Mouse (Mus musculus) stomach, postnatal 0 days (tissue): ENCODE results near the gene Hist1h3i. TPM values are rescaled to one million over a fixed set of nuclear protein-coding genes. Genes with fewer than 3 reads are reported as not detected.
A peak's percentile ranks its signal among the peaks of the same experiment; 100 is the strongest.
"Not testable (repeated sequence)": the region's sequence is repeated elsewhere in the genome, so short reads cannot be mapped to it uniquely, and the experiment has no call there.

ENCODE experiments used
- ATAC-seq: fragments of 200-750 bp; cut with Nextera tagmentation; 2 replicates; pipeline ENCODE4 v1.8.0; 2017; ENCODE audit not compliant: low FRiP score, low TSS enrichment
- DNase-seq: peaks from one replicate; pipeline ENCODE4 v3.0.0-alpha.2; 2016; ENCODE audit warnings: low spot score
- H3K27ac ChIP-seq: fragments of 300-500 bp; sonication (generic); replicated peaks from 2 replicates; pipeline ENCODE4 v1.5.1; 2014; ENCODE audit warnings: mild to moderate bottlenecking, control low read depth
- H3K27me3 ChIP-seq: fragments of 300-500 bp; sonication (generic); 2 replicates; pipeline ENCODE4 v1.6.1; 2014; ENCODE audit warnings: low read length; ENCODE audit not compliant: control insufficient read depth, insufficient read depth
- H3K36me3 ChIP-seq: fragments of 300-500 bp; sonication (generic); 2 replicates; pipeline ENCODE4 v1.6.1; 2014; ENCODE audit warnings: low read length, mixed read lengths; ENCODE audit not compliant: control insufficient read depth, insufficient read depth
- H3K4me1 ChIP-seq: fragments of 300-500 bp; sonication (generic); replicated peaks from 2 replicates; pipeline ENCODE4 v1.6.1; 2014; ENCODE audit warnings: antibody characterized with exemption; ENCODE audit not compliant: control insufficient read depth, insufficient read depth
- H3K4me2 ChIP-seq: fragments of 300-500 bp; sonication (generic); replicated peaks from 2 replicates; pipeline ENCODE4 v1.6.1; 2014; ENCODE audit warnings: low read depth, mild to moderate bottlenecking, control low read depth, moderate library complexity
- H3K4me3 ChIP-seq: fragments of 300-500 bp; sonication (generic); 2 replicates; pipeline ENCODE4 v1.5.1; 2014; ENCODE audit warnings: low read depth, low read length, control low read depth
- H3K9ac ChIP-seq: fragments of 300-500 bp; sonication (generic); 2 replicates; pipeline ENCODE4 v1.6.1; 2014; ENCODE audit warnings: mild to moderate bottlenecking, low read length, control low read depth, mixed read lengths
- H3K9me3 ChIP-seq: fragments of 300-500 bp; sonication (generic); 2 replicates; pipeline ENCODE4 v1.6.1; 2016; ENCODE audit warnings: low read length; ENCODE audit not compliant: control insufficient read depth
- CTCF ChIP-seq: IDR thresholded peaks from 2 replicates; pipeline ENCODE4 v1.5.1; 2016; ENCODE audit warnings: antibody characterized with exemption, low read depth, mild to moderate bottlenecking, moderate library complexity
- EP300 ChIP-seq: optimal IDR thresholded peaks from 2 replicates; pipeline ENCODE3; 2016; ENCODE audit warnings: antibody characterized with exemption
- WGBS: fragments of 180-500 bp; shearing (Covaris S2); extraction: QIAGEN DNeasy Blood & Tissue Kit; methylation state at CpG from one replicate; pipeline ENCODE4 v1.1.7; 2014; 5-methylcytosine and 5-hydroxymethylcytosine counted together
- microRNA-seq: library from miRNA; unstranded; fragments of <30 nt; microRNA quantifications from one replicate; pipeline ENCODE4, GENCODE M21; 2016
- polyA plus RNA-seq: library from polyadenylated mRNA; unstranded; fragments of >200 nt; fragmentation: Nextera tagmentation; extraction: Ambion mirVana; gene quantifications from 2 replicates; pipeline ENCODE4 v1.2.1, GENCODE M21; 2015

The Hist1h3i gene
- polyA plus RNA-seq, 1 experiment from 2014 or later, result 44.3 TPM

DNA sequence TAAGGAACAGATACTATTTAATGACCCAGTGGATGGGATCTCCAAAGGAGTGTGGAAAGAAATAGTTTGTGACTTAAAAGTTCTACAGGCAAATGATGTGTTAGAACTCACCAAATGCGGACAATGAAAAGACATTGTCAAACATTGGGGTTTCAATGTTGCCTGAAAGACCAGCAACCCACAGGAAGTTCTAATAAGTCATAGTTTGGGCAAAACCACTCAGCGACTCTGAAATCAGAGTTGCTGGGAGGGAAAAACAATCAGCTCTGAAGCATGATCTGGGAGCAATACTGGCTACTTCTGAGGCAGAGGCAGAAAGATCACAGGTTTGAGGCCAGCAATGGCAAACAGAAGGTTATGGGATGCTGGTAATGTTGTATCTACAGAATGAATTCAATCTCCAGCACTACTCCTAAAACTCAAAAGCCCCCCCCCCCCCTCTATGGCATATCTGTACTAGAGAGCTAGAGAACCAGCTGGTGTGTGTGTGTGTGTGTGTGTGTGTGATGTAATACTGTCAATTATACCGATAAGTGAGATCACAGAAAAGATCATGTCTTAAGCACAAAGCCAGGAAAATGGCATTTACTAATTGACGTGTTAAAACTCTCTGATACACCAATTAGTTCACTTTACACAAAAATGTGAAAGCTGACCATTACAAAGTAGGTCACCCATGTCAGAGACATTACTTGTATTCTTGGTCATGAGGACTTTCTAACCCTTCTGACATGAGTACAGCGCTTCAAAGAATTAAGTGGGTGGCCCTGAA lies 33.6 kb downstream of the Hist1h3i start:
- Histone ChIP-seq H3K9ac (peak overlapping the region; percentile 54), H3K36me3 (no peaks in the 10 kb centered on the region), H3K27me3 (no peaks in the 10 kb centered on the region), H3K27ac (peak overlapping the region; percentile 13; the same call in 1 of the 2 replicates), H3K4me1 (no peaks in the 10 kb centered on the region), H3K4me2 (peak overlapping the region; percentile 55), H3K9me3 (no peaks in the 10 kb centered on the region), H3K4me3 (peak overlapping the region; percentile 43)
- TF ChIP-seq EP300 (no peak), CTCF (no peak)
- WGBS, result 4% methylated on average over 5 of the region's 5 CpGs
- ATAC-seq, result no peak
- no peak for DNase-seq

- ATAC-seq (no peak), DNase-seq (no peak)
- Histone ChIP-seq H3K27me3 (no peaks in the 10 kb centered on the region), H3K4me1 (no peaks in the 10 kb centered on the region), H3K9ac (no peak overlapping the region), H3K27ac (no peak overlapping the region), H3K9me3 (no peaks in the 10 kb centered on the region), H3K4me2 (no peak overlapping the region), H3K36me3 (no peaks in the 10 kb centered on the region), H3K4me3 (no peak overlapping the region)
- 34% methylated on average over 1 of the region's 1 CpGs for WGBS
- TF ChIP-seq CTCF, result no peak
- TF ChIP-seq EP300, result no peak
Measured at GRCm38 (mm10) chr13:21745006-21745405, 38.2 kb downstream of the Hist1h3i start.

DNA sequence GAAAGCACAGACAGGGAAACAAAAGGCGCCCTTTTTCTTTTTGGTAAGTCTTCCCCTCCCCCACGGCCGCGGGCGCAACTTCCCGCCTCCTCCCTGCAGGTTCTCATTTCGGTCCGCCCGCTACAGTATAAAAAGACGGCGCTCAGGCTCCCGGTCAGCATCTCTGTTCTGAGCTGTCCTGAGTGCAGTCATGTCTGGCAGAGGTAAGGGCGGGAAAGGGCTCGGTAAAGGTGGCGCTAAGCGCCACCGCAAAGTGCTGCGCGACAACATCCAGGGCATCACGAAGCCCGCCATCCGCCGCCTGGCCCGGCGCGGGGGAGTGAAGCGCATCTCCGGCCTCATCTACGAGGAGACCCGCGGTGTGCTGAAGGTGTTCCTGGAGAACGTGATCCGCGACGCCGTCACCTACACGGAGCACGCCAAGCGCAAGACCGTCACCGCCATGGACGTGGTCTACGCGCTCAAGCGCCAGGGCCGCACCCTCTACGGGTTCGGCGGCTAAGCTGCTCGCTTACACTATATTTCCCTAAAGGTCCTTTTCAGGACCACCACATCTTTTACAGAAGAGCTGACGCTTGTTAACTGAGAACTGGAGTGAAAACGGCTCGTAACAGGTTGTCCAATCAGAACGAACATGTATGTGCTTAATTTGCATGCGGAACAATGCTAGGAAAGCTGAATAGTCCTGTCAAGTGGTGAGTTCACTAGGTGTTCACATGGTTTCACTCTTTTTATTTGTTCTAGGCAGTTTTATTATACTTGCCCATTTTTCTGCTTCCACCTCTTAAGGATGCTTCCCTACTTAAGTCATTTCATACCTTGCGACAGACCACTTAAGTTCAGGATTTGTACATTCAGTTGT lies 48.0 kb downstream of the Hist1h3i start, which contains the start of gene Hist1h4j:
Gene Hist1h4j, plus strand, starts transcription at position 159 of the 862 bp plus-strand sequence.
- ATAC-seq (peak; percentile 89), DNase-seq (peak; percentile 84)
- Histone ChIP-seq H3K4me2 (peak within 1 kb of the TSS; percentile 56), H3K4me3 (peak within 1 kb of the TSS; percentile 43), H3K9ac (peak within 1 kb of the TSS; percentile 57), H3K27ac (peak within 1 kb of the TSS; percentile 86)
- H3K36me3 ChIP-seq, H3K27me3 ChIP-seq, H3K4me1 ChIP-seq, H3K9me3 ChIP-seq: not testable (repeated sequence)
- WGBS, result under 1% methylated on average over 39 of the region's 56 CpGs

- Histone ChIP-seq H3K36me3 (no peaks in the 10 kb centered on the region), H3K4me3 (peak overlapping the region; percentile 43), H3K9ac (peak overlapping the region; percentile 57), H3K9me3 (no peaks in the 10 kb centered on the region), H3K27me3 (no peaks in the 10 kb centered on the region), H3K4me2 (peak overlapping the region; percentile 56), H3K4me1 (no peaks in the 10 kb centered on the region), H3K27ac (peak overlapping the region; percentile 86)
- peak; percentile 78 for ATAC-seq
- DNase-seq, result peak; percentile 71
- WGBS, result 0% methylated on average over 21 of the region's 21 CpGs
- TF ChIP-seq EP300 (no peak), CTCF (peak; percentile 95)
Measured at GRCm38 (mm10) chr13:21734010-21734905, 48.9 kb downstream of the Hist1h3i start.

DNA sequence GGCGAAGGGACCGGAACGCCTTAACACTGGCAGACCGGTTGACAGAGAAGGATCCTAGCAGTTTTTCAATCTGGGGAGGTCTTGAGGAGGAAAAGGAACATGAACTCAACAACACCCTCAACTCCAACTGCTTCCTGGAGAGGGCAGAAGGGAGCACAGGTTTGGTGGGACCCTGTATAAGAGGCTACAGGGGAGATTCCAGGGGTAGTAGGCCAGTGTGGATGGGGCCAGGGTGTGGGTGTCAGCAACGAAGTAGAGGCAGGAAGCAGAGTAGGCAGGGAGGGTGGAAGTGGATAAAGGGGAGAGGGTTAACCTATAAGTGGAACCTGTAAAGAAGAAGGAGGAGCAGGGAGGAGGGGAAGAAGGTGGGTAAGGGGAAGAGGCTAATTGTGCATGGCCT lies 49.7 kb downstream of the Hist1h3i start:
- WGBS, result 82% methylated on average over 5 of the region's 5 CpGs
- no peak overlapping the region for H3K9ac ChIP-seq
- no peak overlapping the region for H3K4me2 ChIP-seq
- no peaks in the 10 kb centered on the region for H3K9me3 ChIP-seq
- no peak overlapping the region for H3K4me3 ChIP-seq
- H3K36me3 ChIP-seq, result no peaks in the 10 kb centered on the region
- H3K27me3 ChIP-seq, result no peaks in the 10 kb centered on the region
- no peak for DNase-seq
- ATAC-seq, result no peak
- TF ChIP-seq CTCF, result peak; percentile 22; the same call in 1 of the 2 replicates
- TF ChIP-seq EP300, result no peak
- H3K4me1 ChIP-seq, result no peaks in the 10 kb centered on the region
- H3K27ac ChIP-seq, result no peak overlapping the region

Small RNAs within 50 kb of the gene (microRNA-seq; reads per million reads assigned to microRNA genes)
- gene Gm19658, result not detected
- not detected for gene Gm44346
- gene Gm44454, result not detected
- not detected for gene Gm44466

Other genes with a start within 250 kb of the Hist1h3i start
- gene Olfr1366, start 240.6 kb downstream of the Hist1h3i start, polyA plus RNA-seq, result 0.07 TPM in 2 replicates
- gene Olfr1535, start 223.5 kb downstream of the Hist1h3i start, polyA plus RNA-seq, result 0.04 TPM in 1 of 2 replicates, not detected in the other
- not detected in 2 replicates for gene Olfr1364, start 201.6 kb downstream of the Hist1h3i start, polyA plus RNA-seq
- not detected in 2 replicates for gene Olfr1362, start 169.3 kb downstream of the Hist1h3i start, polyA plus RNA-seq
- not detected in 2 replicates for gene Olfr11, start 140.9 kb downstream of the Hist1h3i start, polyA plus RNA-seq
- gene Olfr1361, start 120.0 kb downstream of the Hist1h3i start, polyA plus RNA-seq, result not detected in 2 replicates
- gene Olfr1360, start 106.0 kb downstream of the Hist1h3i start, polyA plus RNA-seq, result not detected in 2 replicates
- gene Olfr1359, start 85.3 kb downstream of the Hist1h3i start, polyA plus RNA-seq, result not detected in 2 replicates
- gene Hist1h2bl, start 67.2 kb downstream of the Hist1h3i start, polyA plus RNA-seq, result 0.85 and 1.5 TPM in 2 replicates
- gene Hist1h2ai, start 66.9 kb downstream of the Hist1h3i start, polyA plus RNA-seq, result 8.8 and 14.4 TPM in 2 replicates
- 1.1 and 4.1 TPM in 2 replicates for gene Hist1h3h, start 65.7 kb downstream of the Hist1h3i start, polyA plus RNA-seq
- gene Hist1h2bm, start 61.3 kb downstream of the Hist1h3i start, polyA plus RNA-seq, result 0.56 and 1.0 TPM in 2 replicates
- 0.18 and 0.92 TPM in 2 replicates for gene Hist1h4j, start 48.3 kb downstream of the Hist1h3i start, polyA plus RNA-seq
- 0.81 and 1.1 TPM in 2 replicates for gene Hist1h4k, start 32.9 kb downstream of the Hist1h3i start, polyA plus RNA-seq
- 7.3 and 19.3 TPM in 2 replicates for gene Hist1h2ak, start 29.5 kb downstream of the Hist1h3i start, polyA plus RNA-seq
- 0.73 and 2.2 TPM in 2 replicates for gene Hist1h2bn, start 29.2 kb downstream of the Hist1h3i start, polyA plus RNA-seq
- 4.3 and 10.5 TPM in 2 replicates for gene Hist1h1b, start 2.7 kb downstream of the Hist1h3i start, polyA plus RNA-seq
- gene Hist1h2an, start 3.8 kb upstream of the Hist1h3i start, polyA plus RNA-seq, result 1.4 and 1.6 TPM in 2 replicates
- 0.54 and 2.0 TPM in 2 replicates for gene Hist1h2bp, start 4.1 kb upstream of the Hist1h3i start, polyA plus RNA-seq
- gene Hist1h2bq, start 26.8 kb upstream of the Hist1h3i start, polyA plus RNA-seq, result 7.7 and 9.9 TPM in 2 replicates
- gene Hist1h2ao, start 27.1 kb upstream of the Hist1h3i start, polyA plus RNA-seq, result 0.95 and 1.1 TPM in 2 replicates
- gene Hist1h4m, start 28.4 kb upstream of the Hist1h3i start, polyA plus RNA-seq, result 1.1 TPM in 1 of 2 replicates, not detected in the other
- 4.0 and 4.6 TPM in 2 replicates for gene Hist1h4n, start 48.8 kb upstream of the Hist1h3i start, polyA plus RNA-seq
- 1,237 and 1,874 TPM in 2 replicates for gene Hist1h2ap, start 50.1 kb upstream of the Hist1h3i start, polyA plus RNA-seq
- gene Hist1h2br, start 50.4 kb upstream of the Hist1h3i start, polyA plus RNA-seq, result 8.1 and 10.0 TPM in 2 replicates
- gene Zfp184, start 161.7 kb upstream of the Hist1h3i start, polyA plus RNA-seq, result 1.4 and 1.6 TPM in 2 replicates
- gene Pom121l2, start 197.8 kb upstream of the Hist1h3i start, polyA plus RNA-seq, result 0.05 TPM in 1 of 2 replicates, not detected in the other
- 0.51 and 0.65 TPM in 2 replicates for gene Prss16, start 226.4 kb upstream of the Hist1h3i start, polyA plus RNA-seq